Mouse (Mus musculus): ENCODE data around the gene Lamp2. TPM values are rescaled to one million over a fixed set of nuclear protein-coding genes. Genes with fewer than 3 reads are reported as not detected.
A peak's percentile ranks its signal among the peaks of the same experiment; 100 is the strongest.
"Not testable (repeated sequence)": the region's sequence is repeated elsewhere in the genome, so short reads cannot be mapped to it uniquely, and the experiment has no call there.

Gene Lamp2
- total RNA-seq, 2 experiments from 2014 or later: 213 to 242 TPM

DNA sequence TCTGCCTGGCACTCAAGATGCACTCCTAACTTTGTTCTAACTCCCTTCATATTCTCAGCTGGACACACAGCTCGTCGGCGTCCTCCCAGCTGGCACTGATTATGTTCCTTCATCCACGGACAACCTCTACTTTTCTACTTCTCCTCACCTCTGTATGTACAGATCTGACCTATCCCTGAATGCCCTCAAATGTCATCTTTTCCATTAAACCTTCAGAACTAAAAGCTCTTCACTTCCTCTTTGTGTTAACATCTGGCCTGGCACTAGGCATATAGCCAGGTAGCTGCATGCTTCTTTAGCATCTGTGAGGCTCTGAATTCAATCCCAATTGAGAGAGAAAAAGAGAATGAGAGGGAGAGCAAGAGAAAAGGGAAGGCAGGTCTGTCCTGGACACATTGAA lies 26.8 kb downstream of the Lamp2 start:
- no peak for DNase-seq (ENCODE audit: low spot score in 2 of 2)

- DNase-seq (ENCODE audit: low spot score in 2 of 2): peak in 1 of 2 experiments; percentile 16
Observed at GRCm38 (mm10) chrX:38428818-38429440, 27.3 kb downstream of the Lamp2 start.

- DNase-seq (ENCODE audit: low spot score in 2 of 2): no peak
Observed at GRCm38 (mm10) chrX:38426043-38426442, 30.2 kb downstream of the Lamp2 start.

- no peak for DNase-seq (ENCODE audit: low spot score in 2 of 2)
Observed at GRCm38 (mm10) chrX:38423096-38423495, 33.2 kb downstream of the Lamp2 start.

GRCm38 (mm10) chrX:38422396-38422795 lies 33.9 kb downstream of the Lamp2 start:
- DNase-seq (ENCODE audit: low spot score in 2 of 2): no peak

GRCm38 (mm10) chrX:38403879-38404278 lies 52.4 kb downstream of the Lamp2 start:
- no peak for DNase-seq (ENCODE audit: low spot score in 2 of 2)

DNA sequence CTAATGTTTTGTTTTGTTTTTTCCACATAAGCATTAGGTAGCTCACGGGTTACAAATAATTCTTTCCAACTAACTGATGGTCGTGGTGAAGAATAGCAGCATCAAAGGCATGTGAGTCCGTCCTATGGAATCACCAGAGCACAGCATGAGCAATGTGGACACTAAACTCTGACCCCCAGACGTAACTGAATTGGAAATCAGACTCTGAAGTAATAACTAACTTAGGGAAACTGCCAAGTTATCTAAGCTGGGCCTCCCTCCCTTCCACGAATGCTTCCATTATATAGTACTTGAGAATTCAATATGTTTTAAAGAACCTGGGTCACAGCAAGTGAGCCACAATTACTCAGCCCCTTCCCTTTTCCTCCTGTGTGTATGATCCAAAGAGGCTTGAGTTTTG lies 53.3 kb downstream of the Lamp2 start:
- no peak for DNase-seq (ENCODE audit: low spot score in 2 of 2)

GRCm38 (mm10) chrX:38402004-38402403 lies 54.2 kb downstream of the Lamp2 start:
- no peak for DNase-seq (ENCODE audit: low spot score in 2 of 2)

GRCm38 (mm10) chrX:38400616-38401015 lies 55.6 kb downstream of the Lamp2 start:
- no peak for DNase-seq (ENCODE audit: low spot score in 2 of 2)

DNA sequence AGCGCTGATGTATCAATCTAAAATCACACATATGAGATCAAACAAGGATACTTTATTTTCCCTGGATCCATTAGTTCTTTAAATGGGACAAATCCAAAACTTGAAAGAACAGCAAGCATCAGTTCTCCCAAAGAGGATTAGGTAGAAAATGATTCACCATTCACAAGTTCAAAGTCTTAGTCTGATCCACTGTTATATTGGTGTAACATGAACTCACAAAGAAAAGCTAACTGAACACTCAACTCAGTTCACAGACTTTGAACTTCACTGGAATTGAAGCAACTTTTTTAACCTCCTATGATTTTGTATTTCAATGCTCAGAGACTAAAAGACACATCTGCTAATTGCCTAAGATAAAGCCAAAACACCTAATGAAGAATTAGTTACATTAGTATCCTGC lies 56.6 kb downstream of the Lamp2 start:
- DNase-seq (ENCODE audit: low spot score in 2 of 2): no peak

DNA sequence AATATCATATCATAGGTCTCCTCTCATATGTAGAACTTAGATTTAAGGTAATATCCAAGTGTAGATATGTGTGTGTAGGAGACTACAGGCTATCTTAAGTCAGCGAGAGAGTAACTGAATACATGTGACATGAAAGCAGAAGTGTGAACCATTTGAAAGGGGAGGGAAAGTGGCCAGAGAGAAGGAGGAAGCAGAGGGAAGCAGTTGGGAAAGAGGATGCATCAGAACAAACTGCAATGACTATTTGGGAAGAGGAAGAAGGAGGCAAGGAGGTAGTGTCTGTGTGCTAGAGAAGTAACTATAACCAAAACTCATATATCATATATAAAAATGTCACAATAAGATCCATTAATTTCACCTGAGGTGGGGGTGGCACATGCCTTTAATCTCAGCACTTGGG lies 83.1 kb downstream of the Lamp2 start:
- not testable (repeated sequence) for DNase-seq (ENCODE audit: low spot score in 2 of 2)

GRCm38 (mm10) chrX:38364621-38365020 lies 91.6 kb downstream of the Lamp2 start:
- not testable (repeated sequence) for DNase-seq (ENCODE audit: low spot score in 2 of 2)

DNA sequence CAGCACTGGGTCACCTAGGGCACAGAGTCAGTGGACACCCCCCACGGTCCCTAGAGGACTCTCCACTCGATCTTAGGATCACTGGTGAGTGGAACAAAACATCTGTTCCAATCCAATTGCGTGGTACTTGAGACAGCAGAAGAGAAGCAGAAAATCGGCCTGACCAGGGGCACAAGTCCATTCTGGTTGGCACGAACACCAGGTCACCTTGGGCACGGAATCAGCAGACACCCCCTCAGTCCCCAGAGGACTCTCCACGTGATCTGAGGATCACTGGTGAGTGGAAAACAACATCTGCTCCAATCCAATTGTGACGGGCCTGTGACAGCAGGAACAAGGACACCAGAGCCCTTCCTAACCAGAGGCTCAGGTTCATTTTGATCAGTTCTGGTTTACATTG lies 94.2 kb downstream of the Lamp2 start:
- DNase-seq (ENCODE audit: low spot score in 2 of 2): no peak

Other genes starting within 250 kb of the Lamp2 start
- gene Tmem255a, start 204.0 kb downstream of the Lamp2 start, total RNA-seq (2021): 10 to 100 TPM; 20.4 to 38.1 TPM
- not detected for gene Atp1b4, start 140.3 kb downstream of the Lamp2 start, total RNA-seq (2021)
- 10 to 100 TPM; 31.6 to 33.8 TPM for gene Cul4b, start 119.7 kb upstream of the Lamp2 start, total RNA-seq (2021)
- 10 to 100 TPM; 74.0 to 83.0 TPM for gene Mcts1, start 144.1 kb upstream of the Lamp2 start, total RNA-seq (2021)
- gene C1galt1c1, start 178.6 kb upstream of the Lamp2 start, total RNA-seq (2021): 10 to 100 TPM; 24.8 to 28.0 TPM